Mouse (Mus musculus) thymus, adult 18-20 months (tissue): ENCODE measurements around the gene Ryr3.
"Not testable (repeated sequence)": the region's sequence is repeated elsewhere in the genome, so short reads cannot be mapped to it uniquely, and the experiment has no call there.

Experiments
- DNase-seq, 2 experiments: peaks; one replicate each; pipeline ENCODE4 v3.0.0; 2022; ENCODE audit warnings: mixed read lengths in 2 of 2

The Ryr3 gene

DNA sequence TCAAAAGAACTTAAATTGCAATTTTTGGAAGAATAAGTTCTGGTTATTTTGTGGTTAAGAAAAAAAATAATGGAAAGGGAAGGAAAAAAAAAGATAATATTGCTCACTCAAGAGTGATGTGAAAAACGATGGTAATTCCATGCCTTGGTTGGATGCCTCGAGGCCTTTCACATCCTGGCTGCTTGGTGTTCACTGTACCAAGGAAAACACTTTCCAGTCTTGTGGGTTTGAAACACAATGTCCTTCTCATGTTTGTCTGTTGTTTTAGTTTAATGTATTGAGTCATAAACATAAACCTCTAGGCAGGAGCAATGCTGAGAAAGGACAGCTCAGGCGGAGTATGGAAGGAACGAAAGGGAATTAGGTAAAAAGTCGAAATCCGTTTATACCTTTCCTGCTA is 122.8 kb downstream of the Ryr3 start:
- DNase-seq = no peak

DNA sequence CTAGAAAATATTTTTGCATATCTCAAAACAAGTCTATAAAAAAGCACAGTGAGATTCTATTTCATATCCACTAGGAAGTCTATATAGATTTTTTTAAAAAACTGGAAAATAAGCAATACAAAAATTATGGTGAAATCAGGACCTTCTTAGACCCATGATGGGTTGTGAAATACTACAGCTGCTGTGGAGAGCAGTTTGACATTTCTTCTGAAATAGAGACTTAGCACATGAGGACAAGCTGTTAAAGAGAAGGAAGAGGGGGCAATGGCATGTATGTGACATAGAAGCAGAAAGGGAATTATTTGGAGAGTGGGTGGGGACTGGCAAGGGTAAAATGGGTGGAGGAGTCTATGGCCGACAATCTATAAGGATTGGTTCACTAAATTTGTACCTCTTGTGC is 124.1 kb downstream of the Ryr3 start:
- DNase-seq = no peak

DNA sequence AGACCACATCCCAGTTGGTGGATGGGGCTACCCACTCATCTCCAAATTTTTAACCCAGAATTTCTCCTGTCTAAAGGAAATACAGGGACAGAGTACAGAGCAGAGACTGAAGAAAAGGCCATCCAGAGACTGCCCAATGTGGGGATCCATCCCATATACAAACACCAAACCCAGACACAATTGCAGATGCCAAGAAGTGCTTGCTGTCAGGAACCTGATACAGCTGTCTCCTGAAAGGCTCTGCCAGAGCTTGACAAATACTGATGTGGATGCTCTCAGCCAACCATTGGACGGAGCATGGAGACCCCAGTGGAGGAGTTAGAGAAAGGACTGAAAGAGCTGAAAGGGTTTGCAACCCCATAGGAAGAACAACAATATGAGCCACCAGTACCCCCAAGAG is 125.6 kb downstream of the Ryr3 start:
- not testable (repeated sequence) for DNase-seq

DNA sequence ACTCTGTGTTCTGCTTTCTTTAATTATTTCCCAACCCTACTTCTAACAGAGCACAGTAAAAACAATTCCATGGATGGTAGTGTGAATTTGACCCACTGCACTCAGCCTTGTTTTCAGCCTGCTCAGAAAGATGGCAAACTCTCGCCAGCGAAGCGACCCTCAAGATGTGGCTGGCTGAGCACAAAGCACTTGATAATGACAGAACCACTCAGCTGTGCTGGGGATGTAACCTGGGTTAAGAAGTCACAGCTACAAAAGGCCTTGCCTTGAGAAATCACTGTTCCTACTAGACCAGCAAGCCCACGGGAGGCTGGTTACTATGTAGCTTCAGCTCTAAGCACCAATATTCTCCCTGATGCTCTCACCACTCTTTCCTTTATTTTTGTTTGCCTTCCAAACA is 140.5 kb downstream of the Ryr3 start:
- no peak for DNase-seq

DNA sequence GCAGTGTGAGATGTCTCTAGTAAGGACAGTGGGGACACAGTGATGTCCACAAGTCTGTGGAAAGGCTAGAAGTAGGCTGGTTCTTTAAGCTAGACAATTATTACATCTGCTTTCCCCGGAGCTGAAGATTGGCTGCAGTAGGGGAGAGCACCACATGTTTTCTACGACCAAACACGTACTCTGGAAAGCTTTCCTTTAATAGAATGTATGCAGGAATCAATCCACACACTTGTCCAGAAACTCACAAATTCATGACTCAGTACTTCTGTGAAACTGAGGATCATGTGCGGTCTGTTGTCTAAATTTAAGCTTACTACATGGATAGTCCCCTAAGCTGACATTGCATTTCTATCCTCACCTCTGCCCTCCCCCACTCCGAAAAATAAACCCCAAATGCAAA is 157.5 kb downstream of the Ryr3 start:
- DNase-seq = no peak

DNA sequence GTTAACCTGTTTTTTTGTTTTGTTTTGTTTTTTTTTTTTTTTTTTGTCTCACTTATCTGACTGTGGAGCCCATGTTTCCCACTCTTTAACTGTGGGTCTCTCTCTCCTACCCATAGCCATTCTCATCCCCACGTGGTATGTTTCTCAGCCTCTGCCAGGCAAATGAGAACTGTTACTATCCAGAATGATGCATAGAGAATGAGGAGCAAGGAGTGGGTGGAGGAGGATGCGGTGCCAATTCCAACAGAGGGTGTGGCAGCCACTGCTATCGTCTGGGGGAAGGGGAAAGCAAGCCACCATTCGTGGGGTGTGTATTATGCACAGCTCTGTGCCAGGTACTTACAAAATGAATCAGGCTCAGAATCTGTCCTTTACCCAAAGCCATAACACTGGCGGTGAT is 158.0 kb downstream of the Ryr3 start:
- no peak for DNase-seq

DNA sequence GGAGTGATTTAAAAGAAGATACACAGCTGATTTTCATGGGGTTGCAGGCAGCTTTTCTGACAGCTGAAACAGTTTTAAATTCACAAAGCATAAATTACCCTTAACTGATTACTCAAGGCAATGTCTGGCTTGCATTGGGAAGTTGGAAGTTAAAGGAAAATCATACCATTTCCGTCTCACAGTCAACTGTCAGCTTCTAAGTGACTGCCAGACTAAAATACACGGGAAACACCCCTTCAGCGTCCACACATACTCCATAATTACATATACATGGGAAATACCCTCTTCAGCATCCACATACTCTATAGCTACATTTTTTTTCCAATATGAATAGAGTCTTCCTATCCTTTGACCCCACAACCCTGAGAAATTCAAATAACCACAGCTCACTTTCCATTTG is 158.8 kb downstream of the Ryr3 start:
- no peak for DNase-seq

DNA sequence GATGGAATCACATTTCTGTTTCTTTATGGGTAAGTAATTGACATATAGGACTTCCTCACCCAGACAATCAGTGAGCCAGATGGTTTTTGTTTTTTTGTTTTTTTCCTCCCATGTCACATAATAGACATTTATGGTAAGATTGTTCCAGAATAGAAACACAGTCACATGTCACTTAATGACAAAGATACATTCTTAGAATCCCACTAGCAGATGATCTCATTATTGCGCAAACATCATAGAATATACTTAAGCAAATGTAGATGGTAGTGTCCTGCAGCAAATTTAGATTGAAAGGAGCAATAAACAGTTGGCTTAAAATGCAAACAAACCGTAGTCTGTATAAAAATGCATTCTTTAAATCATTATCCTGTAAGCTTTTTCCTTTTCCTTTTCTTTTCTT is 161.3 kb downstream of the Ryr3 start:
- no peak for DNase-seq

DNA sequence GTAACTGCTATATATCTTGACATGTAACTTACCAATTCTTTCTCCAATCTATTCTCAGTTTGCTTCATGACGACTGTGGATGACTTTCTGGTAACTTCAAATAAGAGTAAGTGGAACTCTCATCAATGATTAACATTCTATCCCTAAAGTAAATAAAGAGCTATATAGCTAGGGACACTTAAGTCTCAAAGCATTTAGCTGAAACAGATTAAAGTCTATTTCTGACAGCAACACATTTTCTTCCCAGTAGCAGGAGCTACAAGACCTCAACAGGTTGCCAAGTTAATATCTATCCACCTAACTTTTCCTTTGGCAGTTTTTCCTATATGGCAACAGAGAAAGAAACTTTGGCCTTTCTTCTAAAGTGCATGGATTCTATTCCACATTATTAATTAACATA is 167.1 kb downstream of the Ryr3 start:
- no peak for DNase-seq

DNA sequence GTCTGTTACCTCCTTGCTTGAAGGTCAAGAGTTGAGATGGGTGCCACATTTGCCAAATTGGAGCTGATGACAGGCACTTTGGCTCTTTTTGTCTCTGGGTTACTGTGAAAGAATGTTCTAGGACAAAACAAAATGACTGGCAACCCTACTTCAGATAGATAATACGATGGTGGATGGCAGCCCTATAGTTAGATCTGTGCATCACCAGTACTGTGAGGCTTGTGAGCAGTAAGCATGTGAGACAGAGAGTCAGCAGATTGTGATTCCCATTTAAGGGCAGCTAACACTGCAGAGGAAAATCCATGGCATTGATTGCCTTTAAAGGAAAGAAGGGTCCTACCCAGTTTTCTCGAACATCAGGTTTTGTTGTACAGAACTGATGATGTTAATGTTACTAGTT is 180.3 kb downstream of the Ryr3 start:
- DNase-seq = no peak

DNA sequence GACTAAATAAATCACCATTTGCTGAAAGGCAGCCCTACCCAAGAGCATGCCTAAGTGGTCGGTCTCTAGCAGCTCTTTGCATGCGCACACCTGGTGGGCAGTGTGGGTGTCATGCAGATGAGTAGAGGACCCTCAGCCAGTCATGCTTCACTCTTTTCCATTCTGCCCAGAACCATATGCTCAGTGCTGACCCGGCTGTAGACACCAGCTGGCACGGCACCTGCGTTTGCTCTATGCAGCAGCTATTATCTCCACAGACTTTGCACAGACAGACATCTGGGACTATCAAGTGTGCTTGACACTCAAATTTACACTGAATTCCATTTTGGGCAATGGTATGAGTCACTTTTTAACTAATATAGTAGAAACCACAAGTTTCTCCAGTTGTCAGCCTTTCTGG is 186.2 kb downstream of the Ryr3 start:
- no peak for DNase-seq

DNA sequence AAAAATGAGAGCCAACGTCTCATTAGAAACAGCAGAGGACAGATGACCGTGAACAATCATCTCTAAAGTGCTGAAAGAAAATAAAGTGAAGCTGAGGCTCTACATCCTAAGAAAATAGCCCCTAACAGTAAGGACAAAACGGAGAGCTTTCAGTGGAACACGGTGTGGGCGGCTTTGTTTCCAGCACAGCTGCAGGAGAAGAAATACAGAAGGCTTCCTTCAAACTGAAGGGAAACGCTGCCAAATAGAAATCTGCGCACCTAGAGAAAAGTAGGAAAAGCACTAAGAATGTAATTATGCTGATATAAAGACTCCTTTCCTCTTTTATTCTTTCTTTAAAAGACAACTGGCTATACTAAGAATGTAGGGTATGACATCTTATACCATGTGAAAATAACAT is 197.0 kb downstream of the Ryr3 start:
- DNase-seq = no peak

DNA sequence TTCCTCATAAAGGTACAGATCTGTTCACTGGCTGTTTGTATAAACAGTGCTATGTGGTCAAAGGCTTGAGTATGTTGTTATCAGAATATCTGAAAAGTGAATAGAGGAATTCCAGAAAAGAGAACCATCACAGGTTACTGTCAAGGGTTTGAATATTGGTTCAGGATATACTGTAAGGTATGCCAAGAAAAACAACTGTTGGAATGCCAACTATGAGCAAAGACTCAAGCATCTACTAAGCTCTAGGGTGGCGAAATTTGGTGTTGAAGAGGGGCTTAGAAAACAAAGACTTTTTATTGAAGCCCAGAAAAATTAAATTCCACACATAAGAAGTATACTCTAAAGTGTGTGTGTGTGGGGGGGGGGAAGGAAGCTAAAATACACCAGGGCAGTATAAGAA is 198.6 kb downstream of the Ryr3 start:
- no peak for DNase-seq

DNA sequence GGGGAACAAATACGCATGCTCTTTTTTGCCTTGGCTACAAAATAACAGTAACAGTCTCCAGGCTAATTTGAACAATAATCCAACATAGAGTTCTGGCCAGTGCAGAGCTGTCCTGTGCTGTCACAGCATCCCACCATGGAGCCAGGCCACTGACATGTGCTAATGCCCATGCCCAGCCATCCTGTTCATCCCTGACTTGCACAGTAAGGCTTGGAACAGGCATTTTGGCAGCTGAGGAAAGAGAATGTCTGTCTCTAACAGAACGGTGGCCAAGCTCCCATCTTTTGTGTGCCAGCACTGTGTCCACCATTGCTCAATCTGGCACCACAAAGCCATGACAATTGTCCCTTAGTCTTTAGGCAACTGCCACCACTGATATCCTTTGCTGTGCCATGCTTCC is 200.7 kb downstream of the Ryr3 start:
- DNase-seq = no peak

DNA sequence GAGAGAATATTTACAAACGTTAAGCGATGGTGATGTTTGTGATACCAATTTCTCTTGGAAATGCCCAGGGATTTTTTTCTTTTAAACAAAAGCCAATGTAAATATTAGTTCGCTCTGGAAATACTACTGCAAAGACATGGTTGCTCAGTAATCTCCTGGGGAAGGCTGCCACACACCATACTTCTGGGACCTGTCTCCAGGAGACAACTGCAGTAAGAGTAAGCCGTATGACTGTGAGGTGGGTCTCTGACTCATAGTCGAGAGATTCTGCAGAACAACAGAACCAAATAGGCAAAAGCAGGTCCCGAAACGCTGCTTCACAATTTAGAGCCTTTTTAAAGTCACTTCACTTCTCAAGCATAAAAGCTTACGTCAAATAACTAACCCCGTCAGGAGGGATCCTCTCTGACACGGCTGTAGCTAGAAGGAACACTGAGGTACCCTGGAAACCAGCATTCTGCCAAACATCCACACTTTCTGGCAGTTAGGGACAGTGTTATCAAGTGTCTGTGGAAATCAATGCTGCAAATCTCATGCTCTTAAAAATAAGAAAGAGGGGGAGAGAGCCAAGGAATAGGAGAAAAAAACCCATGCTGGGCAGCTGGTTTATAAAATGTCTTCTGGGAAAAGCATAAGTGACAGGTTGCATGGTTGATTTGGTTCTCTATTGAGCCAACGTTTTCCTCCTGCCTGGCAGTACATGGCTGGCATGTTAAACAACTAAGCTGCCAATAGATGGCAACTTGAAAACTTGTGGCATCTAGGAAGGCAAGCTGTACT is 207.7 kb downstream of the Ryr3 start:
- no peak for DNase-seq

DNA sequence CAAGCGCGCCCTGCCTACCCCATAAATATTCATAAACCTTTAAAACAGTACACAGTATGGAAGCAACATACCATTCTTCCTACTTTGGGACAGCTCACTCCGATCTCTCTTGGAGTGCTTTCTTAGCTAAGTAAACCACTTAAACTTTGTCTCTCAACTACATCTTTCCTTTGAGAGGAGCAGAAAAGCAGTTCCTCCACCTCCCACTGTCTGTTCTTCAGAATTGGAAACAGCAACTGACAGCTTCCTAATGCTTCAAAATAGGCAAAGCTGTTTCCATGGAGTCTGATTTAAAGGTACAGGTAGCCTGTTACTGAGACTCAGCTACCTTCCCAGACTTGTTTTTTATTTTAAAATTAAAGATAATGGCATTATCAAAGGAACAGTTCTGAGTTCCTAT is 218.4 kb downstream of the Ryr3 start:
- no peak for DNase-seq

DNA sequence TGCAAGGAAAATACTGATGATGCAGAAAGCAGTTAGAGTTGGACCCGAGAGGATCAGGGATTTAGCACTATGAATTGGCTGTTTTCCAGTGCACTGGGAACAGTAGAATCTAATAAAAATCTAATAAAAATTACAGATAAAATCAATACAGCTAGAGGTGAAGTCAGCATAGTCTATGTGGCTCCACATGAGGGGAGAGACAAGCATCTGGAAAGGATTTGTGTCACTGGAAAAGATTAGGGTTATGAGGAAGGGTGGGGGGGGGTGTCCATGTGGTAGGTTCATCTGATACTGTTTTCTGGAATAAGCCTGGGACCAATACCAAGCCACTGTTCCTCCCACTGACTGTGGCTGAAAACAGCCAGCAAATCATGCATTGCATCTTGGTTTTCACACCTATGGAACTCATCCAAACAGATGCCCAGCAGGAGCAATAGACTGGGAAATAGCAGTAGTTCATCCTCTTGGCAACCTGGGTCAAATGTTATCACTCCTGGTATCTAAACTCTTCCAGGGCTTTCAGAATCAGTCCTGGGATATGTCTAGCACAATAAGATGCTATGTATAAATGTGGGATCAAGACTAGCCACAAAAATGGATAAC is 233.9 kb downstream of the Ryr3 start:
- DNase-seq = no peak

DNA sequence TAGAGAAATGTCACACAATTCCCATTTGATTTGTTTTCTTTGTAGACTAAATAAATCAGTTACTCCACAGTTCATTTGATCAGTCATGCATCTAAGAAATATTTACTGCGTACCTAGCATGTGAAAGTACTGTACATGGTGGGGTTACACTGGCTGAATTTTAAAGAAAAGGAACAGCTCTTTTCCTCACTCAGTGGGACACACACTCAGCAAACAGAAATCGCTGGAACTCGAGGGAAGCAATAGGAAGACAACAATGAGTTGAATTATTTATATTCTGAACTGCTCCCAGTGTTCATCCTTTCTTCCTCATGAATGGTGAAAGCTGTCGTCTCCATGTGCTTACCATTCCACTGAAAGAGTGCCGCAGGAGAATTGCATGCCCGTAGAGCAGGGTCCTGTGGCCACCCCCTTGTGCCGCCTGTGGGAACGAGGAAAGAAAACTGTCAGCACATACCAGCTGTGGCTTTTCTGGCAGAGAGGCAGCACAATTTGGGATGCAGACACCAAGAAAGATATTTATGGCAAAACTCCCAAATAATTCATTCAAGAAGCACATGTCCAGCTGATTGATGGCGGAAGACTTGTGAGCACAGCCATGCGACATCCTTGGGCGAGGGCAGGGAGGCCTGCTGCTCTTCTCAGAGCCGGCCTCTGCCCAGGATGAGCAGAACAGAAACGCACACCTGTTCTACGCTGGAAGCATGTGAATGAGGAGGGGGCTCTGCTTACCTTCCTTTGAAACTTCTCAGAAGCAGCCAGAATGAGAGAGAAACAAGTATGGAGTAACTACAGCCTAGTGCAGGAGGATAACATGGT is 249.9 kb downstream of the Ryr3 start:
- DNase-seq = no peak

DNA sequence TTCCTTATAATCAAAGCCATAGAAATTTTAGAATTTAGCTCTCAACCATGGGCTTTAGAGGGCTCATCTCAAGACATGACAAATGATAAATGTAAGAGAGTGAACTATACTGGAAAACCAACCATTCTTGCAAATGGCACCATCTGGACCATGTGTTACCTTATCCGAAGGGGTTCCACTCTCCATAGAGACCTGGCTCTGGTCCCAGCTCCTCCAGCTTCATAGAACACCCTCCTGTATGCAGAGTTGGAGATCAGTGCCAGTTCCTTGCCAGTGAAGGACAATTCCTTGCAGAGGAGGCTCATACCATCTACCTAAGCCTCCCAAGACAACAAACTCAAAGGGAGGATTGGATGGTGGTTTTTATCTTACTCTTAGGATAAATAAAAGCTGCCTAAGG is 268.0 kb downstream of the Ryr3 start:
- DNase-seq = no peak

DNA sequence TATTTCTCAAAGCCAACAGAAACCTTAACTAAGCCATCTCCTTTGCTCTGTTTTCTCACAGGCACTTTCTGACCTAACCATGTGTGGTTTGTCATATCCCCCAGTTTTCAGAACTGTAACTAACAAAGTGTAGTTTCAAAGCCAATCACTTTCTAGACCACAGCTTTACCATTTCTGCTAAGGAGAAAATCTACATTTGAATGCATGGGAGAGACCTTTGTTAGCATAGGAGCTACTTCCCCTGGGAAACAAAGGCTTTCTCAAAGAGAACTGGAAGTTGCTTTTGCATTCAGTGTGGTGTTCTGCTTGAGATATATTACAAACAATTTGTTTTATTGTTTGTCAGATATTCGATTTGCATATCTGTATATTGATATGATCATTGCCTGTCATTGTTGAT is 285.1 kb downstream of the Ryr3 start:
- DNase-seq = no peak

DNA sequence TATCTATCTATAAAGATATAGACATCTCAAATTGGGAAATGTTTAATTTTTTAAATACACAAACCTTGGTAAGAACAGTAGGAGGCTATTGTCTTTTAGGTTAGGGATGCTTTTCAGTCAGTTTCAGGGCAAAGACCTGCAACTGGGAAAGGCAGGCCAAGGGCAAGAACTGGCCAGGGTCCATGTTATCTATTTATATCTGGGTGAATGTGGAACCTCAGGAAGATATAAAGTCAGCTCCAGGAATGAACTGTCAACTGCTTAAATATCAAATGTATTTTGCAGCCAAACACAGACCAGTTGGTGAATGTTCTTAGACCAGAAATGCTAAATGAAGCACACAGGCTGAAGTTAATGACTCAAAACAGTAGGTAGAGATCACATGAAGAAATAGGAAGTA is 303.1 kb downstream of the Ryr3 start:
- no peak for DNase-seq

DNA sequence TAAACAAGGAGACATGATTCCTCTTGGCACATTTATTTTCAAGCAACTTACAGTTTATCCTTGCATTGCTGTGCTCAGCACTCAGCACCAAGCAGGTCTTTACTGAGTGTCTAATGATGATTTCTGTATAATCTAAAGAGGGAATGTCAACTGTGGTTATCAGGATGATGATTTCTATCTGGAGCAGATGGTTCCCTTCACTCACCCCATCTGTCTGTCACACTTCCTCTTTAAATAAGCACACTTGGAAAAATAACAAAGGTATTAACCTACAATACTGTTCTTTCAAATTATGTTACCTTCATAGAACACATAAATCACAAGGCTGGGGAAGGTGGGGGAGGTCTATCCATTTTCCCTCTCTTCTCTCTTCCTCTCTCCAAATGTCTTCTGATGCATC is 304.3 kb downstream of the Ryr3 start:
- DNase-seq = no peak

DNA sequence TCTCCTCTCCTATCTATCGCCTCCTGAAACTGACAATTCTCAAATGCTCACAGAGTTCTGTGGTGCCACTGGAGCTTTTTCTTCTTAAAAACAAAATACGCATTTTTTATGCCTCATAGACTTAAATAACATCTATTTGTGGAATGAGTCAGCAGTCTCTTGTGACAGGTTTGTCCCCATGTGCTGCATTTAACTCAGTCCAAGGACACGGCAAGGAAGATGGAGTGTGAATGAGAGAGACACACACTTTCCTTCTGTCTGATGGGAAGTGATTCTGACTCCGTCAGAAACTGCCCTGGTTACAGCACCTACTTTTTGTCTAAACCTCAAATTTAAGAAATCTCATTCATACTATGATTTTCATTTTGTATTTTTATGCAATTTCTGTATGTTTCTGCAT is 306.3 kb downstream of the Ryr3 start:
- no peak for DNase-seq

DNA sequence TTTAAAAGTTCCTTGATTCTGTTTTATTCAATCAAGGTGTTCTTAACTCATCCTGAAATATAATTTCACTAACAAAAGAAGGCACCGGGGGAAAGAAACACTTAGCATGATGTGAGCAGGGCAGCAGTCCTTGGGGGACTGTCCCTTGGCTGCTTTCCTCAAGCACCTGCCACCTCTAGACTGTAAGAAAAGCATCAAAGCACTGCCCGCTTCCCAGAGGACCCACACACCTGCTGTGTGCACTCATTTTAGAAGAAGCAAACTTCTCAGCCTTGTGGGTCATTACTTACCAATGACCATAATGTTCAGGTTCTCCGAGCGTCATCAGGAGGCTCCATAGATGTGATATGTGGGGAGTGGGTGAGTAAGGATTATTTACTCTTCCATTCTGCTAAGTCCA is 307.8 kb downstream of the Ryr3 start:
- no peak for DNase-seq
